Mouse (Mus musculus) small intestine, adult 2 months (tissue): ENCODE results near the gene Gm14412.
"Not testable (repeated sequence)": the region's sequence is repeated elsewhere in the genome, so short reads cannot be mapped to it uniquely, and the experiment has no call there.

Source experiments
- CTCF ChIP-seq: fragments of 200-500 bp; IDR thresholded peaks from 2 replicates; pipeline ENCODE4 v1.5.1; 2012; ENCODE audit warnings: low read depth, mild to moderate bottlenecking, control low read depth, inconsistent platforms, low read length, moderate library complexity, mixed read lengths; ENCODE audit not compliant: insufficient replicate concordance, insufficient read length; ENCODE audit errors: extremely low read depth
- POLR2A ChIP-seq: fragments of 200-500 bp; IDR thresholded peaks from 2 replicates; pipeline ENCODE4 v1.6.1; 2012; ENCODE audit warnings: low read depth, mild to moderate bottlenecking, control low read depth, inconsistent platforms, low read length, moderate library complexity

DNA sequence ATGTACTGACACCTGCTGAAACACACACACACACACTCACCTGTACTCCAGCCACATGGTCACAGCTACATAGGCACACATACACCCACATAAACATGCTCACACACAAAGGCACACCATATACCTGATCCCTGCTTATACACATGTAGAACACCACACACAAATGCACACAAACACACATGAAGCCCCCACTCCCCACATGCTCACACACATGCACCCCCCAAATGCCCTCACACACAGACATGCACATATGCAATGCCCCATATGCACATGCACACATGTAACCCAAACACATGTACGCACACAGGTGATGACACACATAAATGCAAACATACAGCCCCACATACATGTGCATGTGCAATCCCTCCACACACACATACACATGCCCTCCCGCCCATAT, 19.1 kb downstream of the Gm14412 start:
- not testable (repeated sequence) for TF ChIP-seq CTCF, POLR2A
